Mouse (Mus musculus): Measurements from ENCODE around the gene Dld.

Gene Dld

DNA sequence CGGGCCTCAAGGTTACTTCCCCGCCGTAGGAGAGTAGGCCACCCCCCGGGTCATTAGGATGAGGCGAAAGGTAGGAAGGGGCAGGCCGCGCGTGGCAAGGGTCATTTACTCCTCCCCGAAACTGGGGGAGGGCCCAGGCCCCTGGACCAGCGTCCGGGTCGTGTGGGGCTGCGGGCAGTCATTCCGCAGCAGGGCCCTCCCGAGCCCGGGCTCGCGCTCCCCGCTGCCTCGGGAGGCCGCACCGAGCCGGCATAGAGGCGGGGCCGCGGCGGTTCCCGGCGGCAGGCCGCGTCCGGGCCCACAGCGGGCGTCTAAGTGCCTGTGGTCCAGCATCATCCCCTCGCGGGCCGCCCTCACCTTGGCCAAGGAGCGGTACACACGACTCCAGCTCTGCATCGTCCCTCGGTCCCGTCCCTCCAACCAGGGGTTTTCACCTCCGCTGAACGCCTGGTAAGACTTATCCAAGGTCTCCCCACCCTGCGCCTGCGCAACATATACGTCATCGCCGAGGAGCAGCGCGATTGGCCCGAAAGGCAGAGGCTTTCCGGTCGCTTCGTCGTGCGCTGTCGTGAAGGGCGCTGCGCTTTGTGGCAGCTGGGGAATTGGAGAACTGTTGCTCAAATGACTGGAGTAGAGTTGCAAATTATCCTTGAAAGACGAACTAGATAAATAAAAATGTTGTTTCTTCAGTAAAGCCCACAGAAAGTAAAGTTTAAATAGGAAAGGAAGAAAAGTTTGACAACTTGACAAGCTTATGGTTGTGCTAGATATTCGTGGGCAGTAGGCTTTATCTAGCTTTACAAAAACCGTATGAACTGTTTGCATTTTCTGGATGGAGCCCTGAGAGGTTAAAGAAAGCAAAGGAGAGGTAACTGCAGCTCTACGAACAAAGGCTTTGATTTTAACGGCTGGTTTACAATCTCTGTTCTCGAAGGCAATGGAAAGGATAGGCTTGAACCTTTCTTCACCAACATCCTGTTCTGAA, at the start of gene Dld:
Gene Dld, minus strand, starts transcription at position 510 of the 985 bp plus-strand sequence.
- DNase-seq (ENCODE audit: low read depth, low spot score): peak; percentile 96

DNA sequence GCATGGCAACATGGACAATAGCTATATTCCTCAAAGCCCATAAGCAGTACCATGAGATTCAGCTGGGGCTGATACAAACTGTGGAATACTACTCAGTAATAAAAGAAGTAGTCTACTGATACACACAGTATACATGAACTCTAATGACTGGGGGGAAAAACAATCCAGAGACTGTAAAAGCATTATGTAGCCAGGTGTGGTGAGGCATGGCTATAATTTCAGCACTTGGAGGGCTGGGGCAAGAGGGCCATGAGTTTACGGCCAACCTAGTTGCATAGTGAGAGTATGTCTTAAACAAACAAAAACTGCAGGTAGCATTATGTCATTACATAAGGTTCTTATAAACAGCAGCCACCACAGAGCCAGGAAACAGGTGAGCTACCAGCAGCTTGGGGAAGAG, 49.6 kb upstream of the Dld start:
- no peak for DNase-seq (ENCODE audit: low read depth, low spot score)

DNA sequence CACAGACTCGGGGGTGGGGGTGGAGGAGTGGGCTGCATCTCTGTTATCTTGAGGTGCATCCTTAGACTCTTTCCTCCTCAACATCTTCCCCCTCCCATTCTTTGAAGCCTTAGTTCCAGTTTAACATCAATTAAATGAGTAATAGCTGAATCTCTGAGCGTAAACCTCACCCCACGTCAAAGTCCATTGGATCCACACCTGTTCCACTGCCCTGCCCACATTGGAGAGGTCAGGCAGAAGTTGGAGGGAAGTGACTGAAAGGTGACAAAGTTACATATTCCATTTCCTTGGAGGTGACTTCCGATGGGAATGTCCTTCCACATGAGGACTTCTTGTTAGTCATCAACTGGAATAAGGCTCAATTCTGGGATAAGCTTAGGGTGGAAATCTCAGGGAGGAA, 46.5 kb upstream of the Dld start:
- no peak for DNase-seq (ENCODE audit: low read depth, low spot score)

DNA sequence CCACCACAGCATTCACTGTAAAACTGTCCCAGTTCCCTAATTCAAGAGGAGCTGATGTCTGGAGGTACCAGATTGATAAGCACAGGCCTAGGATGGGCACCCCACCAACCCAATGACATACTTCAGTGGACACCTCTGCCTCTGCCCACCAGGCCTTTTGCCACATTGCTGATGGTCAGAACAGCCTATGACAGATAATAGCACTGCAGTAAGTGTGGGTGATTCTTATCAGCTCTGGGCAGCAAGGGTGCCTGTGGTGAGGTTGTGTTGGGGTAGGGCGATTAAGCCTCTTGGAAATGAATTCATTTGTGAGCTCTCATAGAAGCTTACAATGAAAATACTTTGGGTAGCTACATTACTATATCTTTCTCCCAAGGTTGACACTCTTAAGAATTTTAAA, 44.6 kb upstream of the Dld start:
- DNase-seq (ENCODE audit: low read depth, low spot score): no peak

DNA sequence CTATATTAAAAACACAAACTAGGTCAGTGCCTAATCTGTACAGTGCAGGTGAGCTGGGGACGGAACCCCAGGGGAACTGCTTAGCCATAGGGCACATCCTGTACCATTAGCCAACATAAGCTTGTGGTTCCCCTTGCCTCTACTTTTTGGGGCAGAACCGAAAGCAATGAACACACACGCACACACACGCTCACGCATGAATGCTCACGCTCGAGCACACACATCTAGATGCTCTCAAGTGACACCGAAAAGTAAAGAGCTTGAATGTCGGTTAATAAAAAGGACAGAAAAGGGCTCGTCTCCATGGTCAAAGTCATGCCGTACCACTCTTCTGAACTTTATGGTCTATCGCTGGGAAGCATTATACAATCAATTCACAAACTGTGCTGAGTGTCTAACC, 40.4 kb upstream of the Dld start:
- DNase-seq (ENCODE audit: low read depth, low spot score): no peak

GRCm38 (mm10) chr12:31390571-31390970, 39.3 kb upstream of the Dld start, which contains the start of gene Slc26a3:
Gene Slc26a3, plus strand, starts transcription at chr12:31390871.
- no peak for DNase-seq (ENCODE audit: low read depth, low spot score)

- no peak for DNase-seq (ENCODE audit: low read depth, low spot score)
These were observed 36.0 kb upstream of the Dld start for GRCm38 (mm10) chr12:31387303-31387702.

DNA sequence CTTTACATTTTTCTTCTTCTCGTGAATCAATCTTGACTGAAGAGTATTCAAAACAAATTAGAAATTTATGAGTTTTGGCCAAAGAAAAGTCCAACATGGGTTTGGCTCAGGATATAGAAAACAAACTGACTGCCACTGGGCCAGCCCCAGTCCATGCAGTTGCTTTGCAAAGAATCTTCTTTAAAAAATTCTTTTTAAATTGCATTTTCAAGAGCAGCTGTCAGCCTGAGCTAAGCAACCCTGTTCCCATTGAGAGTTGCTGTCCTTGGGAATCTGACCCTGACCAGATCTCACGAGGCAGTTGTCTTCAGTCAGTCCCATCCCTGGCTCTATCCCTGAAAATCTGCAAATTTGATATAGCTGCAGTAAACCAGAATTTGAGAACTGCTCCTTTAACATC, 31.2 kb upstream of the Dld start:
- DNase-seq (ENCODE audit: low read depth, low spot score): no peak

- no peak for DNase-seq (ENCODE audit: low read depth, low spot score)
These were observed 29.6 kb upstream of the Dld start for GRCm38 (mm10) chr12:31380878-31381277.

DNA sequence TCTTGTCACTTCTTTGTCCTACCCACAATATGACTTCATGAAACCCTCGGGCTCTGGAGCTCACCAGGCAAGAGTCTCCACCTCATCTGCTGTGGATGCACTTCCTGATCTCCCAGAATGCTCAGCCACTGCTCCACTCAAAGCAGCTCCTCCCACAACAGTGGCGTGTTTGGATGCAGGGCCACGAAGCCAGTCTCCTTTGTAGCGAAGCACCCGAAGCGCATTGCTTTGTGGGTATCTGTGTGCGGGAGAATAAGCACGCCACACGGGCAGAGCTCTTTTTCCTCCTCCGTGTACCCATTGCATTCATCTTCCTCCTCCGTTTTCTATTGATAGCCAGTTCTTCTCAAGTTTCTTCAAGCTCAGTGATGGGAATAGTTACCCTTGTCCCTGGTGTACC, 26.0 kb upstream of the Dld start:
- DNase-seq (ENCODE audit: low read depth, low spot score): no peak

DNA sequence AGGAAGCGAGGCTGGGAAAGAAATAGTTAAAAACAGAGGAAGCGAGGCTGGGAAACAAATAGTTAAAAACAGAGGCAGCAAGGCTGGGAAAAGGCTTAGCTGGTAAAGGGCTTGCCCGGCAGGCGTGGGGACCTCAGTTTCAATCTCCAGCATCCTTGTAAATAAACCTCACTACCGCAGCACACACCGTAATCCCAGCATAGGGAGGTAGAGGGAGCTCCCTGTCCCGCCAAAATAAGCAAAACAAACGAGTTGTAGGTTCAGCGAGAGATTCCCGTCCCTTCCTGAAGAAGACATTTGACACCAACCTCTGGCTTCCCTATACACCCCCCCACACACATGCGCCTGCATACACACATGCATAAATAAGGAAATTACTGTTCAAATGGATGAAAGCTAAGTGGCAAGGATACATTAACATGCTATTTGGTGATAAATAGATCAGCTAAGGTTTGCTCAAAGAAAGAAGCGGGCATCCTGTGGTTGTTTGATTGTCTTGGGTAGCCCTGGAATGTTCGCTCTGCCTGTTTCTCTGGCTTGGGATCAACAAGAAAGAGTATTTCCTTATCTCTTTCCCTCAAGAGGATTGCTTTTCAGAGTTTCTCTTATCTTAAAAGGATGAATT, 25.2 kb upstream of the Dld start:
- DNase-seq (ENCODE audit: low read depth, low spot score): no peak

DNA sequence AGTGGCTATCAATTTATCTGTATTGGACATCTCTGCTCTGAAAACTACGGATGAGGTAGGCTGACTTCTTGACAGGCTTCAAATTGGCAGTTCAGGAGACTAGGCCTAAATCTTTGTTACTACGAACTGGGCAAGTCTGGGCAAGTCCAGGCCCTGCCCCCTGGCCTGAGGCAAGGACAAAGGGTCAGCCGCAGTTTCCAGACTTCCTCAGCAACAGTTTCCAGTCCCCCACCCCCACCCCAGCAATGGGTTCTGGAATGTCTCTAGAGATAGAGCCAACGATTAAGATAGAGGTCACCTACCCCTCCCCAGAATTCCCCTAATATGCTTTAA, 24.0 kb upstream of the Dld start:
- no peak for DNase-seq (ENCODE audit: low read depth, low spot score)

GRCm38 (mm10) chr12:31374603-31375282, 23.5 kb upstream of the Dld start:
- DNase-seq (ENCODE audit: low read depth, low spot score): peak; percentile 45

- DNase-seq (ENCODE audit: low read depth, low spot score): no peak
These were observed 18.4 kb upstream of the Dld start for GRCm38 (mm10) chr12:31369656-31370055.

- DNase-seq (ENCODE audit: low read depth, low spot score): no peak
These were observed 17.9 kb upstream of the Dld start for GRCm38 (mm10) chr12:31369118-31369517.

DNA sequence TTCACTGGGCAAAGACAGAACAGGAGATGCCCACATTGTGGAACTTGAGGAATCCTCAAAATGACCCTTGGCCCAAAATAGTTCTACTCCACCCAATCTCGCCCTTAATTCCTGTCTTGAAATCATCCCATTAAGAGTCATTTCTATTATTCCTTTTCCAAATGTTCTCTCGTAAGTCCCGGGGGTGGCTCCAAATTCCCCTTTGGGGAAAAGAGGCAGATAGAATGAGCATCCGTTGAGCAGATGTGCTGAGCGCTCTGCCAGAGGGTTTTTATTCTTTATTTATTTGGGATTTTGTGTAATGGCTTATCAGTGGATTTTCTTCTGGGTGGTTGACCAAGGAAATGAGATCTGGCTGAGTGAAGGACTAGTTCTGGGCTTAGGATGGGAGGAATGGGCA, 16.5 kb upstream of the Dld start:
- DNase-seq (ENCODE audit: low read depth, low spot score): no peak

DNA sequence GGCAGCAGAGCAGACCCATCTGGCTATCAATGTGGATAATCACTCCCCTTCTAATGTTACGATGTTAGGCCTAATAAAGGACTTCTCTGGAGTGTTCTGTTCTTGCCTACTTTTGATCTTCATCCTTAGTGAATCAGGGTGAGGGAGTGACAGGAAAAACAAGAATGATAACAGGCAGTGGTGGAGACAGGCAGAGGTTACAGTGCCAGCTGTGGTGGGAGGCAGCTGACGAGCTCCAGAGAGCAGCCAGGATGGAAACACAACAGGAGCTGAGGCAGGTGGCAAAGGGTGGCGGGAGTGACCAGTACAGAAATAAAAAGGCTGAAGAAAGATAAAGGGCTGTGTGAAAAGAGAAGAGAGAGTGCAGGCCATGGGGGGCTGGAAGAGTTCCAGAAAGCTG, 15.2 kb upstream of the Dld start:
- no peak for DNase-seq (ENCODE audit: low read depth, low spot score)

DNA sequence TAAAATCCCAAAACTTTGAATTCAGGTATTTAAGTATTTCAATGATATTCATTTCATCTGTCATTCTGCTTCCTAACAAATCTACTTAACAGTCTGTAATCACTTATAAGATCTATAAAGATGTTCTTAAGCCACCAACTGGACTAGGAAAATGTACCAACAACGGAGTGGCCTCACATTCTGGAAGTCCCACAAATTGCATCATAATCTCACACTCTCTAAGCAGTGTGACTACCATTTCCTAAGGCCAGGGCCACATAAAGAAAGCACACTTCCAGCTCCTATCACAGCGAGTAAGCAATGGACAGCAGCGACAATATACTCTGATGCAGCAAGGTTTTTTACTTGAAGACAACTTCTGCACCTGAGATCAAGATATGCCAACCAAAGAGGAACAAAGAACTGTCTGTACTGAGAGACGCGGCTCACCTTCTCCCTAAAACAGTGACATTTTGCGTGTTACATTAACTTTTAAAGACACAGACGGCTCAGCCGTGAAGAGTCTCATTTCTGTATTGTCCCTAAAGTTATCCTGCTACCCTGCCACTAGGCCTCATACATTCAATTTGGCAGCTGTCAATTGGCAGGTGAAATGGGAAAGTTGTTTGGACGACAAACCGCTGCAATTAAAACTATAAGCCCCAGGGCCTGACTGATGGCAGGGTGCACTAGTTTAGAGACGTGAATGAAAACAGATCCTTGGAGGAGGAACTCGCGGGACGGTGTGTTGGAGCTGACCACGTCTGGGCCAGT, 886 bp downstream of the Dld start:
- no peak for DNase-seq (ENCODE audit: low read depth, low spot score)

- DNase-seq (ENCODE audit: low read depth, low spot score): no peak
These were observed 18.0 kb downstream of the Dld start for GRCm38 (mm10) chr12:31333261-31333660.

- DNase-seq (ENCODE audit: low read depth, low spot score): no peak
These were observed 24.1 kb downstream of the Dld start for GRCm38 (mm10) chr12:31327139-31327538.

- DNase-seq (ENCODE audit: low read depth, low spot score): no peak
These were observed 28.0 kb downstream of the Dld start for GRCm38 (mm10) chr12:31323136-31323695.
